Mouse (Mus musculus) lung, postnatal 14 days (tissue): Measurements from ENCODE around the gene Fbln2.
A peak's percentile ranks its signal among the peaks of the same experiment; 100 is the strongest.
"Not testable (repeated sequence)": the region's sequence is repeated elsewhere in the genome, so short reads cannot be mapped to it uniquely, and the experiment has no call there.

ENCODE experiments used
- DNase-seq: peaks from one replicate; pipeline ENCODE4 v3.0.0; 2021

The Fbln2 gene

DNA sequence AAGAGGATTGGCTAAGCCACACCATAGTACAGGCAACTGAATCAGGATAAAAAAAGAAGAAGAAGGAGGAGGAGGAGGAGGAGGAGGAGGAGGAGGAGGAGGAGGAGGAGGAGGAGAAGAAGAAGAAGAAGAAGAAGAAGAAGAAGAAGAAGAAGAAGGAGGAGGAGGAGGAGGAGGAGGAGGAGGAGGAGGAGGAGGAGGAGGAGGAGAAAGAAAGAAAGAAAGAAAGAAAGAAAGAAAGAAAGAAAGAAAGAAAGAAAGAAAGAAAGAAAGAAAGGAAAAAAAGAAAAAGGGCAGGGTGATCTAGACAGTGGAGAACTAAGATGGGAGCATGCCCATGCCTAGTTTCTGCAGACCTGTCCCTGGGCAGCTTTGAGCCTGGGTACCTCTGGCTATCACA, at the start of gene Fbln2:
Fbln2 (plus strand) TSS at position 301 of the 400 bp plus-strand sequence.
- DNase-seq = not testable (repeated sequence)

GRCm38 (mm10) chr6:91163195-91163911, 48.9 kb upstream of the Fbln2 start:
- DNase-seq = no peak

- DNase-seq = no peak
These were observed 47.7 kb upstream of the Fbln2 start for GRCm38 (mm10) chr6:91164584-91164983.

DNA sequence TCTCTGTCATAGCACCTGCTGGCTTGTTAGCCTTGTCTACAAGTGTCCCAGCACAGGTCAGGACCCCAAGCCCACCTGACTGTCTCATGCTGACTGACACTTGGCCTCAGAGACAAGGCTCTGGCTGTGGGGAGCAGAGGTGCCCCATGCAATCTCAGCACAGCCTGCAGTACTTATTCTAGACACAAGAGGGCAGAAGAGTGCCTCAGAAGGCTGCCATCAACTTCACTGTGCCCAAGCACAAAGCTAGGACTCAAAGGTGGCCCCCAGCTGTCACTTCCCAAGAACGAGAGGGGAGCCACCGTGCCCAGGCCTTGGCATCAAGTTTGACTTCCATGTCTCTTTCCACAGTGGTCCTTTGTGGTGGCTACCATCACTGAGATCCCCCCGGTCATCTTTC, 47.0 kb upstream of the Fbln2 start:
- peak; percentile 83 for DNase-seq

GRCm38 (mm10) chr6:91167828-91168227, 44.4 kb upstream of the Fbln2 start:
- no peak for DNase-seq

DNA sequence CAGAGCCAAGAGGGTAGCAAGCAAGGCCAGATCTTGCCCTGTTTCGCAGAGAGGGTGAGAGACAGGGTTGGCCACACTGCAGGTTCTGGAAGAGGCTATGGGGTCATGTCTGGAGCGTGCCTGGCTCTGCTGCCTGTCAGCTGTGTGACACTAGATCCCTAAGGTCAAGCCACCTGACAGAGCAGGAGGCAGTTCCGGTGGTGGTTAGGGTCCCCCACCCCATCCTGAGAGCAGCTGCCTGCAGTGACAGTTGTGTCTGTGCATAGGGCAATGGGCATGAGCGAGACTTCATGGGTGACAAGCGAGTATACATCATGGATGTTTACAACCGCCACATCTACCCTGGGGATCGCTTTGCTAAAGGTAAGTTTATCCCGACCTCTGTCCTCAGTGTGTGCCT, 43.1 kb upstream of the Fbln2 start:
- DNase-seq = no peak

- no peak for DNase-seq
These were observed 40.8 kb upstream of the Fbln2 start for GRCm38 (mm10) chr6:91171396-91171895.

DNA sequence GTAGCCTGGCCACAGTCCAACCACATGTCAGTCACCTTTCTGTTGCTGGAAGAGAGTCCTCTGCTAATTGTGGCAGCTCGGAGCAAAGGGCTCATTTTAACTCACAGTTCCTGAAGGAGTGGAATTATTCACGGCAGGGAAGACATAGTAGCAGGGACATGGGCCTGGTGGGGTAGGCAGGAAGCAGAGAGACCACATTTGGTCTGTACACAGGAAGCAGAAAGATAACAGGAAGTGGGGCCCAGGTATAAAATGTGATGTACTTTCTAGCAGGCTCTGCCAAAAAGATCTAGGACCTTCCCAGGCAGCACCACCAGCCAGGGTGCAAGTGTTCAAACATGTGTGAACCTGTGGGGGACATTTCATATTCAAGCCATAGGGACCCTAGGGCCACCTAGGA, 39.9 kb upstream of the Fbln2 start:
- DNase-seq = no peak

GRCm38 (mm10) chr6:91173221-91173880, 38.9 kb upstream of the Fbln2 start:
- peak; percentile 73 for DNase-seq

- DNase-seq = no peak
These were observed 38.0 kb upstream of the Fbln2 start for GRCm38 (mm10) chr6:91174211-91174610.

GRCm38 (mm10) chr6:91180767-91181171, 31.5 kb upstream of the Fbln2 start:
- DNase-seq = no peak

- DNase-seq = peak; percentile 76
These were observed 30.9 kb upstream of the Fbln2 start for GRCm38 (mm10) chr6:91181320-91181719.

DNA sequence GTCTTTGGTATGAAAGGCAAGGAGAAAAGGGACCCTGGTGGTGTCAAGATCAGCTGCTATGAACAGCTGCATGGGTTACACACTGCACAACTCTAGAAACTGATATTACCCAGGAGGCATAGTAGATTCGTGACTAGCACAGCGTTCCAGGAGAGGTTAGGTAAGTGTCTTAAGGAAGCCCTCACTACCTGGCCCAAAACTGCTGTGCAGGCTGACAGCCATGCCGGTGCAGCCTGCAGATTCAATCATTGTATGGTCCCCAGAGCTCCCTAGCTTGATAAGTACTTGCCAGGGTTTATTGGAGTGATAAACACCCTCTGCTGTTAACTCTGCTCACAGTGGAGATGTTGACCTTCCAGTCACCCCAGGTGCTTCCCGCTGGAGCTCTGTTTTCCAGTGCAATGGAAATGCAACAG, 30.2 kb upstream of the Fbln2 start:
- DNase-seq = no peak

DNA sequence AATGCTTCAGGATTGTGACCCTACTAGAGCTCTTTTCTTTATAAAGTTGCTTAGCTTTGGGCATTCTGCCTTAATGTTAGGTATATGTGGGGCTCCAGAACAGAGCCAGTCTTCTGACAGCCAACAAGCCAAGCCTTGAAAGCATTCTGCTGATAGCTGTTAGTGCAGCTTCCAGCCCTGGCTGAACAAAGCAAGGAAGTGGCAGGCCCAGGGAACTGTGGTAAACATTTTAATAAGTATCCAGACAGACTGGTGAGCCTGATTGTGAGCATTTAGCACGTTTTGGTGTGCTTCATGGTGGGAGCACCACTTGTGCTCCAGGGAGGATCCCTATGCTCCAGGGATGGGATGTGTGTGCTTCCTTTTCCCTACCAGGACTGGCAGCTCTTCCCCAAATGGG, 29.2 kb upstream of the Fbln2 start:
- DNase-seq = no peak

GRCm38 (mm10) chr6:91183980-91184379, 28.3 kb upstream of the Fbln2 start:
- peak; percentile 42 for DNase-seq

DNA sequence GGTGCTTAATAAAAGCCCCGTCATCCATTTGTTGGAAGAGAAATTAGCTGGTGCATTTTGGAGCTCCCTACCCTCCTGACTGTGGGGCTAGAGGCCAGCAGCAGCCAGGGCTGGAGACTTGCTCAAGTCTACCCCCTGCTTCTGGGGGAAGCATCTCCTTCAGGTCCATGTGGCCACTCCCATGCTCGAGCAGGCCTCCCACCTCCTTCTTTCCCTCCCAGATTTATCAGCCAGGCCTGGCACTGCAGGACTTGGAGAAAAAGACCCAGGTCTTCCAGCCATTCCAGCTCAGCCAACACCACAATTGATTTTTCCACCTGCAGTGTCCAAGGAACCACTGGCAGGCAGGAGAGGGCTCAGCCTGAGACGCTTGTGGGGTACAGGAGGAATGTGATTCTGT, 27.5 kb upstream of the Fbln2 start:
- DNase-seq = no peak

- DNase-seq = no peak
These were observed 26.8 kb upstream of the Fbln2 start for GRCm38 (mm10) chr6:91185502-91185901.

DNA sequence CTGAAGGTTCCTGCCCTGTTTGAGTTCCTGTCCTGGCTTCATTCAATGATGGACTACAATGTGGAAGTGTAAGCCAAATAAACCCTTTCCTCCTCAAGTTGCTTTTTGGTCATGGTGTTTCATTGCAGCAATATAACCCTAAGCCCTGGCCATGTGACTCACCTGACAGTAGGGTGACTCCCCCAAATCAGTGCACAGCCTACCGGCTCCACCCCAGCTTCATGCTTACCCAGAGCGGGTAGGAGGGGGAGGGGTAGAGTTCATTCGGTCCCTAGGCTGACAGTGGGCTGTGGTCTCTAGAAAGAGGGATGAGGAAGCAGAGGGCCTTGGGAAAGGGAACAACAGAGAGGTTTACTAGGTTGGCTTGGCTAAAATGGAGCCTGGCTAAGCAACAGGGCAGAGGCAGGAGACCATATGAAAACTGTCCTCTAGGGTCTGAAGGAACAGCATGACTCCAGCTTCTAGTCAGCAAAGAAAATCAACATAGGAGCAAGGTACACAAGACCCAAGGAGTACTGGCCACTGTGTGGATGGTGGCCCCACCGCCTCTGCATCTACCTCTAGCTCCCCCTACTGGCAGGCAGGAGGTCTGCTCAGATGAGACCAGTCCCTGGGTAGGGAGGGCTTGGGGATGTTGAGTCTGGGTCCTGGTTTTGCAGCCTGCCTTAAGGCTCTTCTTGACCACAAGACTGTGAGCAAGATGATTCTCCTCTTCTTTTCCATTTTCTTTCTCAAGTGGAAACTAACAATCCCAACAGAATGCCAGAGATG, 25.9 kb upstream of the Fbln2 start:
- DNase-seq = peak; percentile 31

DNA sequence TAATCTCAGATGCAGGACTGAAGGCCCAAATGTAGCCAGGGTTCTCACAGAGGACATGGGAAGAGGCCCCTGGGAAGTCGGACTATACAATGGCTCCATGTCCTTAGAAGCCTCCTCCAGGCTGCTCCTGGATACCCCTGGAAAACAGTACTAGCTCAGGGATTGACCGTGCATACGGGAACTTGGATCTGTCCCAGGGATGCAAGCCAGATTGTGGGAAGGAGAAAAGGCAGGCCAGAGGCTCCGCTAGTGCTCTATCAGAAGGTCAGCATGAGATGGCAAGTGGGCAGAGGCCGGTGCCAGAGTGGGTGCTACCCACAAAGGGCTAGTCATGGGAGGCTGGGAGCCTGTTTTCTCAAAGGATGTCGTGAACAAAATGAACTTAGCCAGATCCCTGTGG, 25.3 kb upstream of the Fbln2 start:
- no peak for DNase-seq

- DNase-seq = no peak
These were observed 24.4 kb upstream of the Fbln2 start for GRCm38 (mm10) chr6:91187871-91188270.

DNA sequence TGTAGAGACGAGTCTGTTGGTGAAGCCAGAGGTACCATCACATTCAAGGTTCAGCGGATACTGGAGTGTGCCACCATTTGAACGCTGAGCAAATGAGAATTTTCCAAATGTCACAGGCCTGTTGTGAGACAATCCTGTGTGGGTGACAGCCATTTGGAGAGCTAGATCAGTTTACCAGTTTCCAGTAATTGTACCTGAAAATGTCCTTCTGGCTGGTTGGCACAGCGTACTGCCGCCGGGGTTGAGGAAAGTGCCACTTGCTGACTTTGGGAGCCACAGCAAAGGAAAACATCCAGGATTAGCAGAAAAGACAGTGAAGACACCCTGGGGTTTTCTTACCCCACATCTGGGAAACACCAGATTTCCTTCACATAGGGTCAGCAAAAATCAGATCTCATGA, 22.3 kb upstream of the Fbln2 start:
- no peak for DNase-seq

- DNase-seq = no peak
These were observed 20.8 kb upstream of the Fbln2 start for GRCm38 (mm10) chr6:91191465-91191864.

DNA sequence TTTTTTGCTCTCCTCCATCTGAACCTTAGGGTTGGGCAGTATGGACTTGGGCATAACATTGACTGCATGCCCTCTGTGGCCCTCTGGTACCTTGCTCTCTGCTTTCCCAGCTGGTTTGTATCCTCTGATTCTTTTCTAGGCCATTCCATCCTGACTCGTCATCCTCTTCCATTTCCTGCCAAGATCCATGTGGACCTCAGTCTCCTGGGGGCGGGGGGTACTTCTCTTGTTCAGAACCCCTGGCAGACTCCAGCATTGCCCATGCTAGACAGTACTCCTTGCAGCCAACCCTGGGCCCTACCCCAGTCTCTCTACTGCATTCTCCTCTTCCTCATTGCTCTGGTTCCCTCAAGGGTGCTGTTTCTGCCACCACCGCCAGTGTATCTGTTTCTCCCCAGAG, 19.8 kb upstream of the Fbln2 start:
- no peak for DNase-seq
